Mouse (Mus musculus) cerebellum, adult 8-10 months (tissue): ENCODE measurements around the gene Usp54.
A peak's percentile ranks its signal among the peaks of the same experiment; 100 is the strongest.

Experiments
- DNase-seq: peaks from one replicate; pipeline ENCODE4 v3.0.0; 2022

Gene Usp54

GRCm38 (mm10) chr14:20640644-20641437, at the start of gene Usp54:
TSS of gene Usp54 (minus strand) at chr14:20641063.
- DNase-seq: peak; percentile 95

GRCm38 (mm10) chr14:20689009-20689408, 48.1 kb upstream of the Usp54 start:
- no peak for DNase-seq

DNA sequence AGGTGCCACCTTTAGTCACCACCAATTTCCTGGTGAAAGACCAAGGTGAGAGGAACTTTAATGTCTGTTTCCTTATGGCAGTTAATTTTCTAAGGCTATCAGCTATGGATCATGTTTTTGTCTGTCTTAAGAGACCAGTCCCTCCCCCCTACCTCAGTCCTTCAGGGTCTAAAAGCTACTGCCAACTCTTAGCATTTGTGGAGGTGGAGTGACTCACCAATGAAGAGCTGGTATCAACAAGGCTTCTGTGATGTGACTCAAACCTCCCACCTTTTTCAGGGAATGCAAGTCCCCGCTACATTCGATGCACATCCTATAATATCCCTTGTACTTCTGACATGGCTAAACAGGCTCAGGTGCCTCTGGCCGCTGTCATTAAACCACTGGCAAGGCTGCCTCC, 45.7 kb upstream of the Usp54 start:
- DNase-seq: no peak

DNA sequence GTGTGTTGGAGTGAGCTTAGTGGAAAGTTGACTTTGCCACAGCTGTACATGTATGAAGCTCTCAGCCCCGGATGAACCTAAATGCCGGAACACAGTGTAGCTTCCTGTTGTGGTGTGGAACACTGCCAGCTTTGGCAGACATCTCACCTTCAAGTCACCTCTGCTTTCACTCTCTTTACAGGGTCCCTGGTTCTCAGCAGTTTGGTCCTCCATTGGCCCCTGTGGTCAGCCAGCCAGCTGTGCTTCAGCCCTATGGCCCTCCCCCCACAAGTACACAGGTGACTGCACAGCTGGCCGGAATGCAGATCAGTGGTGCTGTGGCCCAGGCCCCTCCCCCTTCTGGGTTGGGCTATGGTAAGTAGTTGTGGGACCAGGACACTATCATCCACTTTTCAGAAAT, 41.6 kb upstream of the Usp54 start:
- no peak for DNase-seq

GRCm38 (mm10) chr14:20681742-20682141, 40.9 kb upstream of the Usp54 start:
- DNase-seq: no peak

DNA sequence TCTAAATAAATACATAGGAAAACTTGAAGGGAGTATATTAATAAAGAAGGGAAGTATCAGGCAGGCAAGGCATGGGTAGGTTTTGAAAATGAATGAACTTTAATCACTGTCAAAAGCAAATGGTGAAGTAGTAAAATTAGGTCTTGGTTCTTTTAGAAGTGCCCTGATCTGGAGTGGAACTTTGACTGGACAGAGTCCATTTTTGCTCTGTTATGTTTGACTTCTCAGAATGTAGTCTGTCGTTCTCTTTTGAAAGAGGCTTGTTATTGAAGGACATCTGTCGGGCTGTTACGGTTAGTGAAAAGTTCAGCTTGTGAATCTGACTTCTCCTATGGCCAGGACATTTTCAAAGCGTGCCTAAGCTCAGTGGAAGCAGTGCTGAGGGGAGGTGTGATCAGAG, 37.0 kb upstream of the Usp54 start:
- no peak for DNase-seq

DNA sequence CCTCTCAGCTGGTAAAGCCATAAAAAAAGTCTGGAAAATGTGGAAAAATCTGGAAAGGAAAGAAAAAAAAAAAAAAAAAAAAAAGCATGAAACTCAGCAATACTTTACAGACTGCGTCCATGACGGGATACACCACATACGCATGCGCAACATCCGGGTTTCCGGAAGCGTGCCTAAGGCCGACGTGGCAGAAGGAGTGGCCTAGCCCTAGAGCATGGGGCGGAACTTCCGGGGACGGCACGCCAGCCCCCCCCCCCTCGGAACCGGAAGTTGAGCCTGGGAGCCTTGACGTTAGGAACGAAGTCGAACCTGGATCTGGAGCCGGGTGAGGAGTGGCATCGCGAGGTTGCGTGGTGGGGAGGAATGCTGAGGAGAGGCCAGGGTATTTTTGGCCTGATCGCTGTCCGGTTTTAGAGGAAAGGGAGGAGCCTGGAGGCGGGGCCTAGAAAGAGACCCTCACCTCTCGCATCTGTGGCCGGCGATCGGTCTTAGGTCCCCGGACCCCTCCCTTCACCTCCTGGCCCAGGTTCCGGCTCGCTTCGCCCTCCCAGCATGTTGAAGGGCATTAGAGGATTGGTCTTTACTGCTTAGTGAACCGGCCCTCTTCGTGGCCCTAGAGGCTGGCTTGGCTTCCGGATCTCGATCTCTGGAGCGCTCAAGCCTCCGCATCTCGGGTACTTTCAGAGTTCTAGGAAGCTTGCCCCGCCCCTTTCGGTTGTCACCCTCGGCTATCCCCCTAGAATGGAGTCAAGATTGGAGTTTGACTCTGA, 33.4 kb upstream of the Usp54 start, which contains the start of gene Sec24c:
Gene Sec24c, plus strand, starts transcription at position 245 of the 770 bp plus-strand sequence.
- peak; percentile 95 for DNase-seq

GRCm38 (mm10) chr14:20673735-20674063, 32.8 kb upstream of the Usp54 start:
- DNase-seq: no peak

- peak; percentile 36 for DNase-seq
Observed at GRCm38 (mm10) chr14:20672990-20673389, 32.1 kb upstream of the Usp54 start.

DNA sequence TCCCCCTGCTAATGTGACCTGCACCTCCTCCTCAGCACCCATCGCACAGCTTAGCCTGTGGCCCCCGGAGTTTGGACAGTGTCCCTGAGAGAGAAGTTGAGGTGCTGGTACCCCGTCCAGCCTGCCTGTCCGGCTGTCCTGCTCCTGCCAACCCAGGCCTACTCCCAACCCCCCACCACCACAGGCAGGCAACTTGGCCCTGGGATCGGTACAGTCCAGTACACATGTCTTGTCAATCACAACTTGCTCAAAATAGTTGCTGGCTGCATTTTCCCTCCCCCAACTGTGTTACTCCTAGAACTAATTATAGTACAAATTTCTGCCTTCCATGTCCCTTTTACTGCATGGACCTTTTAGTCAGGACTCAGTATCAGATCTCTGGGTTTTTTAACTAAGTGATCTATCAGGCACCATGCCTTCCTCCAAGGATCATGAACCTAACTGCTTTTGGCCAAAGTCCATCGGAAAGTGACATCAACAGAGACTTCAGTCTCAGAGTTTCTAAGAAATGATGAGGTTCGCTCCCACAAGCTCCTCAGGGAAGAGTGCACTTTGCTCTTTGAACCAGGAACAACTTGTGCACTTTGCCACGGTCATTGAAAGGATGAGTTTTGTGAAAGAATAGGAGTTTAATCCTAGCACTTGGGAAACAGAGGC, 27.4 kb upstream of the Usp54 start, which contains the start of gene Synpo2l:
Gene Synpo2l, minus strand, starts transcription at position 201 of the 657 bp plus-strand sequence.
- no peak for DNase-seq

DNA sequence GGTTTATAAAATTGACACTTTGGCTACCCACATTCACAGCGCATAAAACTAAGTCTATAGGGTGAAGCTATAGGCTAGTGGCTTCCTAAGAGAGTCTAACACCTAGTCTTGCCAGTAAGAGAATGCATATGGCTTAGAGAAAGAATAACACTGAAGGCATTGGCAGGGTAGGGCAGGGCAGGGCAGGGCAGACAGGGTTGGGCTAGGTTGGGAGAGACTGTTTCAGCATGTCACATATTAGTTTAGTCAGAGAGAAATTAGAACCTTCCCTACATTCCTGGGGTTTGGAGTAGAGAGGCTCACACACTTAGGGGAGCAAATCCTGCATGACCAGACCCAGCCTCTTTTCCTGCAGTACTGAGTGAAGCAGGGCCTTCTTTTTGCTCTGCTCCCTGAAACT, 26.6 kb upstream of the Usp54 start:
- DNase-seq: no peak

- DNase-seq: no peak
Observed at GRCm38 (mm10) chr14:20664436-20664835, 23.6 kb upstream of the Usp54 start.

DNA sequence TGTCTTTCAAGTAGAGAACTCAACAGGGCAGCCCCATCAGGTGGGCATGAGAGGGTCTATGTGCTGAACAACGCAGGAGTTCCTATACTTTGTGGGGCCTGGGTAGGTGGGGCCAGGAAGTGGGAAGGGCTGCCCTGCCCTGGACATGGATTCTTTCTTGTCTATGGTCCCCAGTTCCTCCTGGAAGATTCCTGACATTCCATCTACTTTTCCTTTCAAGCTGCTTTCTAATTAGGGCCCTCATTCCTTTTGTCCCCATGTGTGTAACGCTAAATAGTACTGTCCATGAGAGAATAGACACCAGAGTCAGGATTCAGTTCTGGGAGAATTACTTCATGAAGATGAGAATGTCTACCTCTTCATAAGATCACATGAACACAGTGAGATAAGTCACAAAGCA, 22.7 kb upstream of the Usp54 start:
- DNase-seq: no peak

GRCm38 (mm10) chr14:20662740-20663139, 21.9 kb upstream of the Usp54 start:
- no peak for DNase-seq

- DNase-seq: peak; percentile 34
Observed at GRCm38 (mm10) chr14:20661661-20662331, 20.9 kb upstream of the Usp54 start.

- peak; percentile 96 for DNase-seq
Observed at GRCm38 (mm10) chr14:20660827-20661660, 20.2 kb upstream of the Usp54 start.

DNA sequence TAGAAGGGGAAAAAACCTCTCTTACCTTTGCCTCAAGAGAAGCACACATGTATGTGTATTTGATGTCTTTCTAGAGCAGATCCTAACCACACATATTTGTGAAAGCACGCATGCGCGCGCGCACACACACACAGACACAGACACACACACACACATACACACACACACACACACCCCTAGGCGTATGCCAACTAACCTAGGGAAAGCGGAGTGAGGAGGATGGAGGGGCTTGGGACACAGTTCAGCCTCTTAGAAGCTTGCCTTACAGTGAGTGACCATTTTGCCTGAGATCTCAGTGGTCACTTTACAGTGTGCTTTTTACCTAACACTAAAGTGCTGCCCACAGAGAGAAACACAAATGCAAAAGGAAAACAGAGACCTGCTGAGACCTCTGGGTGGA, 18.8 kb upstream of the Usp54 start:
- no peak for DNase-seq

DNA sequence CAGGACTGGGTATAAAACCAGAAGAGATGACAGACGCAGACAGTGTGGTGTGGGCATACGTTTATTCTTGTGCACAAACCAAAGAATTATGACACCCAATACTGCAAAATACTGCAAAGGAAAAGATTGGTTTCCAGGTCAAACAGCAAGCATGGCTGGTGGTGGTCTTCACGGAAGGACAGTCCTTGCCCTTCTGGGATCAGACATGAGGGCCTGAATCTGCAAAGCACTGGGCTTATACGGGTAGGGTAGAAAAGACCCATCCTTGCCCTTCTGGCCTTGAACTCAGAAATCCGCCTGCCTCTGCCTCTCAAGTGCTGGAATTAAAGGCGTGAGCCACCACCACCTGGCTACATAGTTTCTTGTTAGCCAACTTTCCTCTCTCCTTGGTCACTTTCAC, 18.0 kb upstream of the Usp54 start:
- no peak for DNase-seq

DNA sequence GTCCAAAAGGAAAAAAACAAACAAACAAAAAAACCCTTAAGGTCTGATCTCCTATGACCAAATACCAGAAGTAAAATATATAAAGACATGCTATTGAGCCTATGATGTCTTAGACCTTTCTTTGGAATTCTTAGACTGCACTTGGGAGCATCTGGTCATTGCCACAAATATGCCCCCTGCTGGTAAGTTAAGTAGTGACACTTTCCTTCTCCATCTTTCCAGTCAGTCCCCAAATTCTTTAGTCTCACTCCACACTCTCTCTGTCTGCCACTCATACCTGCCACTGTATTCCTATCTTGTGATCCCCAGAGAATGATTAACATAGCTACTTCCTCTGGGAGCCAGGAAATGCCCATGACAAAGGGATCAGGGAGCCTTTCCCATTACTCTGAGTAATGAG, 17.5 kb upstream of the Usp54 start:
- DNase-seq: peak; percentile 33

DNA sequence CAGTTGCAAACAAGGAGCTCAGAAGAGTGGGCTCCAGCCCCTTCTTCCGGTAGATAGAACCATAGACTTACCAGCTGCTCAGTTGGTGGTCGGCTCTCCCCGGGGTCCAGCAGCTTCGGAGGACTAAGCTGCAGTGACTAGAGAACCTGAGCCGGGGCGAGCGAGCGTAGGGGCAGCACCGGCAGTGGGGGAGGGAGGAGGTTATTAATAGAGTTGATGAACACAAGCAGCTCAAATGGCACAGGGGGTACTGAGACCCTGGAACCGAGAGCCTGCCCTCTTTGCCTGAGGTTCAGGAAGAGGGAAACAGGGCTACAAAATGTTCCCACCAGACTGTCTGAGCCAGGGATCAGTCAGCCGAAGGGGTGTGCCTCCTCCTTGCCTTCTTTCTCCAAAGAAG, 15.5 kb upstream of the Usp54 start, which contains the start of gene Myoz1:
Gene Myoz1, minus strand, starts transcription at position 180 of the 400 bp plus-strand sequence.
- DNase-seq: no peak

- DNase-seq: no peak
Observed at GRCm38 (mm10) chr14:20655731-20656130, 14.9 kb upstream of the Usp54 start.
